Mouse (Mus musculus) bone marrow macrophage, adult 2 months (primary cell): ENCODE data around the gene St8sia2.

ENCODE experiments used
- CTCF ChIP-seq: IDR thresholded peaks from 2 replicates; pipeline ENCODE4 v1.5.1; 2012; ENCODE audit warnings: low read depth, mild to moderate bottlenecking, low read length, moderate library complexity
- POLR2A ChIP-seq: IDR thresholded peaks from 2 replicates; pipeline ENCODE4 v1.6.1; 2012; ENCODE audit warnings: mild to moderate bottlenecking, low read depth, low read length, borderline replicate concordance

DNA sequence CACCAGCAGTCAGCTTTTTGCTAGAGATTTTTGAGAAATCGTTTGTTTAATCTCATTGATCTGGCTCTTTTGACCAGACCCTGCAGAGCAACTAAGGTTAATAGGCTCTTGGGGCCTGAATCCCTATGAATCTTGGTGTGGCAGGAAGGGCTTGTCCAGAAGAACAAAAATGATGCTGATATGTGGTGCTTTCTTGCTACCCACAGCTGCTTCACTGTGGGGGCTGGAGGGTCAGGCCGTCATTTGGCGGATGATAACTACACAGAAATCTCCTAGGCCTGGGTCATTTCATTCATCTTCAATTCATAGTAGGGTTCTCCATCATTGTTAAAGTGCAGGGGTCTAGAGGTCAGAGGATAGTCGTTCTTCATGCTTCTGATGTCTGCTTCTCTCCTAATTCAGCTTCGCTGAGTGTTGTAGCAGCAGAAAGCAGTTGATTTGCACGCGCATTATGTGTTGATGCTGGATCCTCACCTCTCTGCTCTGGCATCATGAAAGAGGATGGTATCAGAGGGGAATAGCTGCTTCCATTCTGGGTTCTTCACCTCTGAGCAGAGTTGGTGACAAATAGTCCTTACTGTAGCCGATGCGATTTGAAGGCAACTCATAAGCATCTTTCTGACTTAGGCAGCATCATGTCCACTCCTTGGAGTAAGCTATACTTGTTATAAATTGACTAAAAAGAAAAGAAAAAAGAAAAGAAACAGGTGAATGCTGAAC lies 122.4 kb downstream of the St8sia2 start:
- TF ChIP-seq CTCF: no peak
- TF ChIP-seq POLR2A: no peak
